Mouse (Mus musculus) embryonic facial prominence, embryonic 14.5 days (tissue): Measurements from ENCODE around the gene Olfr481. TPM values are rescaled to one million over a fixed set of nuclear protein-coding genes. Genes with fewer than 3 reads are reported as not detected.

Experiments used
- polyA plus RNA-seq: library from polyadenylated mRNA; unstranded; fragments of >200 nt; fragmentation: Nextera tagmentation; extraction: Ambion mirVana; gene quantifications from 2 replicates; pipeline ENCODE4 v1.2.1, GENCODE M21; 2014

The Olfr481 gene
- polyA plus RNA-seq, 1 experiment from 2014 or later, result not detected

Other genes starting within 250 kb of the Olfr481 start
- gene Olfr470, start 232.4 kb upstream of the Olfr481 start, polyA plus RNA-seq, result not detected in 2 replicates
- not detected in 2 replicates for gene Olfr472, start 182.0 kb upstream of the Olfr481 start, polyA plus RNA-seq
- gene Olfr473, start 149.4 kb upstream of the Olfr481 start, polyA plus RNA-seq, result not detected in 2 replicates
- gene Olfr474, start 125.2 kb upstream of the Olfr481 start, polyA plus RNA-seq, result not detected in 2 replicates
- gene Olfr476, start 115.1 kb upstream of the Olfr481 start, polyA plus RNA-seq, result not detected in 2 replicates
- not detected in 2 replicates for gene Olfr477, start 93.2 kb upstream of the Olfr481 start, polyA plus RNA-seq
- gene Olfr478, start 45.9 kb upstream of the Olfr481 start, polyA plus RNA-seq, result not detected in 2 replicates
- gene Olfr479, start 29.2 kb upstream of the Olfr481 start, polyA plus RNA-seq, result not detected in 2 replicates
- not detected in 2 replicates for gene Olfr480, start 12.5 kb upstream of the Olfr481 start, polyA plus RNA-seq
- gene Olfr482, start 17.7 kb downstream of the Olfr481 start, polyA plus RNA-seq, result 0.10 and 0.14 TPM in 2 replicates
- gene Olfr483, start 21.0 kb downstream of the Olfr481 start, polyA plus RNA-seq, result not detected in 2 replicates
- not detected in 2 replicates for gene Olfr484, start 47.6 kb downstream of the Olfr481 start, polyA plus RNA-seq
- gene Olfr485, start 80.0 kb downstream of the Olfr481 start, polyA plus RNA-seq, result 0.31 TPM in 1 of 2 replicates, not detected in the other
- gene Olfr486, start 92.9 kb downstream of the Olfr481 start, polyA plus RNA-seq, result not detected in 2 replicates
- gene Olfr487, start 134.8 kb downstream of the Olfr481 start, polyA plus RNA-seq, result 0.14 TPM in 1 of 2 replicates, not detected in the other
- not detected in 2 replicates for gene Olfr488, start 178.5 kb downstream of the Olfr481 start, polyA plus RNA-seq
- gene Olfr490, start 209.1 kb downstream of the Olfr481 start, polyA plus RNA-seq, result not detected in 2 replicates
- 0.13 TPM in 1 of 2 replicates, not detected in the other for gene Olfr491, start 233.6 kb downstream of the Olfr481 start, polyA plus RNA-seq
- not detected in 2 replicates for gene Olfr492, start 243.8 kb downstream of the Olfr481 start, polyA plus RNA-seq